Mouse (Mus musculus) frontal cortex, postnatal 36 days (tissue): ENCODE data around the gene Trp63.
"Not testable (repeated sequence)": the region's sequence is repeated elsewhere in the genome, so short reads cannot be mapped to it uniquely, and the experiment has no call there.

Experiments
- DNase-seq, 2 experiments: peaks; one replicate each; pipeline ENCODE4 v3.0.0; 2022; ENCODE audit warnings: low spot score in 2 of 2

Trp63 gene

GRCm38 (mm10) chr16:25683531-25684248 is at the start of gene Trp63:
Gene Trp63, plus strand, starts transcription at chr16:25683763.
- DNase-seq: no peak

DNA sequence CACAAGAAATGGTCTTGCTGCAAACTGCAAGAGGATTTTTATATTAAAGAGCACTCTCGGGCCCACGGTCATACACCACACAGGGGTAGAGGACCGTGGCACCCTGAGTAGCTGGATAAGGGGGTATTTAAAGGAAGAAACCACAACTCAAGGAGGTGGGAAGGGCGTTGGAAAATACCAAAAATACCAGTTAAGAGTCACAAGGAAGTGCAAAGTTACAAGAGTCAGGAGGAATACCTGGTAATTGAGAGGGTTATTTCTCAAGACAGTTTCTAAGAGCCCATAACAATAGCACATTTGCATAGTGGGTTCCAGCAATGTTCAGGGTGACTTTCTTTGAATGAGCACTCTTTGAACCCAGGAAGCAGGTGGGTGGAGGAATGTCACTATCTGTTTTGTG is 38.8 kb upstream of the Trp63 start:
- DNase-seq: not testable (repeated sequence)

DNA sequence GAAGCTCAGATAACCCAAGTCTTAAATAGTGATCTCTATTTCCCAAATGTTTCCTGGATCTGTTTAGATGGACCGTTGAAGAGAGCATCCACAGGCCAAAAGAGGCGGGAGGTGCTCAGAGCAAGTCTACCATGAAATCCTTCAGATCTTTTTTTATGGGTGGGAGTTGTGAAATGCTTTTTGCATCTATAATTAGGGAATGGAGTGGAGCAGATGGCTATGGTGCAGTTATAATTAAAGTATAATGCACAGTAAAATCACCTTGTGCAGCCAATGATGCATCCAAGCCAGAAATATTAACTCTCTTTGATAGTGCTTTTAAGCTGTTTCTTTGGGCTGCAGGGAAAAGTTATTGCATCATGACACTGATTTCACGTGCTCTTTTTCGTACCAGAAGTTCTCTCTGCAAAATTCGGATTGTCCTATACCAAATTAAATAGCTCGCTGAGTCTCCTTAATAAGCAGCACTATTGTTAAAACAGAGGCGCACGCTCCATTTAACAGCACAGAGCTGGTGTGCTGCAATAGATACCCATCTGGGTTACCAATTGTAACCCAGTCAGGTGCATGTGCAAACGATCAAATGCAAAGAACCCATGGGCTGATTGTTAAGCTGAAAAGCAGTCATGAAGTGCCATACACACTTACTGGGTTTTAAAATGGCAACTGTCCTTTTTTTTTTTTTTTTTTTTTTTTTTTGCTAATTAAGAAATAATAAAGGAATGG is 22.9 kb upstream of the Trp63 start:
- DNase-seq: peak in 1 of 2 experiments; percentile 14

DNA sequence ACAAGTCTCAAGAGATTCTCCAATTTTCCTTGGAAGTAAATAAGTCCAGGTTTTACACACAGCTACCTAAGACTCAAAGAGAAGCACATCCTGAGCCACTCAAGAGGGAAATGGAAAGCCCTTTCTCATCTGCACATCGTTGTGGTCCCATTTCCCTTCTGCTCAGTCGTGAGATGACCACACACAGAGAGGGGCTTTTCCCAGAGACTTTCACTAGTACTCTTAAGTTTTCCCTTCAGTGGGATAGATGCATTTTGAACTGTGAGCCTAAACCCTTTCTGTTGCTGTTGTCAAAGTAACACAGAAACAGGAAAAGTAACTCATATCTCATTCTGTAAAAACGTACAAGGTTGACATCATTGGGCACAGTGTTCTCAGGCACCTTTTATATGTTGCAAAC is 20.4 kb upstream of the Trp63 start:
- no peak for DNase-seq

GRCm38 (mm10) chr16:25673861-25674440 is 9.6 kb upstream of the Trp63 start:
- DNase-seq: peak in 1 of 2 experiments; percentile 13

DNA sequence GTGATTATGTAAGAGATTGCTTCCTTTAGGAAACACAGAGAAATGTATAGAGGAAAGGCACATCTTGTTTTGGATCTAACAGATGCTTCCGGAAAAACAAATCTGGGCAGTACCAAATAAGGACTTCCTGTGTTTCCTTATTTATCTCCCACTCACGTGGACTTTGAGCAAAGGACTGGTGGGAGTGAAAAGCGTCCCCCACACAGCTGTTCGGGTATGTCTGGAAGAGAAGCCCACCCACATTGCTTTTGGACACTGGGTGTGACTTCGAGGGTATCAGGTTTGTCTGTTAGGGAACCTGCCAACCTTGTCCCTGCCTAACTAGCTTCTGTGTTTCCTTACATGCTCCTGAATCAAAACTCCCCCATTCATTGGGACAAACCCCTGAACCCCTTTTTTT is 3.2 kb upstream of the Trp63 start:
- DNase-seq: peak in 1 of 2 experiments; percentile 34

DNA sequence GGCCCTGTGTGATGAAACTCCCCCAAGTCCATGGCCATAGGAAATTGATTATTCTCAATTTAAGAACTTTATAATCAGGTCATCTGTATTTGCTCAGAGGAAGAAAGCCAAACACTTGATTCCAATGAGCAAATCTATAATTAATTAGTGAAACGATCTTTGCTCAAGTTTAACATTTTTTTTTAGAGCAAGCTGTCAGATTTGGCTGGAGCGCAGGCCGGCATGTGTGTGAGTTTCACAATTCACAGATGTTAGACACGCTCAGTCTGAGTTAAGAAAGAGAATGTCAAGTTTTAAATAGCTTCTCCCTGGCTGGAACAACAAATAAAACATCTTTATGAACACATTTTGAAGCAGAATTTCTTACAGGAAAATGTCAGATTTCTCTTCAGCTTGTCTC is 1.0 kb upstream of the Trp63 start:
- peak in 1 of 2 experiments; percentile 27 for DNase-seq

DNA sequence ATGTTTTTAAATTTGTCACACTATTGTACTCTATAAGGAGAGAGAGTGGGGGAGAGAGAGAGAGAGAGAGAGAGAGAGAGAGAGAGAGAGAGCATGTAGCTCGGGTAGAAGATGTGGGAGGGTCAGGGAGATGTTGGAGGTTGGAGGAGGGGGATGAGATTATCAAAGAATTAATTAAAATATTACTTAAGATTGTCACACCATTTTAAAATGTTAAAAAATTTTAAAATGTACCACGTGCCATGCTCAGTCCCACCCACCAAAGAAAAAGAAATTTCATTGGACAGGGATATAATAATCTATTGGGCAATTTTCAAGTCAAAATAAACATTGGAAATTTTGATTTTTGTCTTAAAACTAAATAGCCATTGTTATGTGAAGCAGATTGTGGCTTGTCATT is 1.0 kb downstream of the Trp63 start:
- DNase-seq: no peak

DNA sequence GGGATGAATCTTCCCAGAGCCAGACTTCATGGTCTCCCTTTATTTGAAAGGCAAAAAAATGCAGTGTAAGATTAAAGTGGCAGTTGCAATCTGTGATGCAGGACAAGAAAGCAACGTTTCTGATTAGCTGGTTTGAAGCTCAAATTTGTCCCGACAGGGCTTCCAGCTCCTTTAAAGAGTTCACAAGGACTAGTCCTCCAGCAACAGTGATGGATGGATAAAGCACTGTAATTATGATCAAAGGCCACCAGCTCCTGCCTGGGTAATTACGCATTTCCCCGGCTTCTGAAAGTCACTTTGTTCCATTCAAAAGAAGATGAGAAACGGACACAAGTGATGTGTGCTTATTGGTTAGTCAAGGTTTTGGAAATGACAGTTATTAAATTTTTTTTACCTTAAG is 7.0 kb downstream of the Trp63 start:
- no peak for DNase-seq

- no peak for DNase-seq
Measured at GRCm38 (mm10) chr16:25701252-25701651, 17.7 kb downstream of the Trp63 start.

DNA sequence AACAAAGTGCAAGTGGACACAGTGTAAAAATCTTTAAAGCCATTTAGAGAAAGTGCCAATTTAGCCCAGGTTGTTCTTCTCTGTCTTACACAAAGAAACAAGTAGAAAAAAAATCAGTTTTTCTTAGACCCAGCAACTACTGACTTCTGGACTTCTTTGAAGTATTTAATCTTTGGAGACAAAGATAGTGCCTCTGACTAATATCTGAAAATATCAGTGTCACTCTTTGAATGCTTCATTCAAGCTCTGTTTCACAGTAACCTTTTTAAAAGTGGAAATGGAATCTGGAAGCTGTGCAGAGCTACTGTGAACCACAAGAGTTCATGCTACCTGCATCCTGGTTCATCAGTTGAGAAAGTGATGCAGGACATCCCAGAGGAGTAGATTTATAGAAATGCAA is 22.7 kb downstream of the Trp63 start:
- no peak for DNase-seq

DNA sequence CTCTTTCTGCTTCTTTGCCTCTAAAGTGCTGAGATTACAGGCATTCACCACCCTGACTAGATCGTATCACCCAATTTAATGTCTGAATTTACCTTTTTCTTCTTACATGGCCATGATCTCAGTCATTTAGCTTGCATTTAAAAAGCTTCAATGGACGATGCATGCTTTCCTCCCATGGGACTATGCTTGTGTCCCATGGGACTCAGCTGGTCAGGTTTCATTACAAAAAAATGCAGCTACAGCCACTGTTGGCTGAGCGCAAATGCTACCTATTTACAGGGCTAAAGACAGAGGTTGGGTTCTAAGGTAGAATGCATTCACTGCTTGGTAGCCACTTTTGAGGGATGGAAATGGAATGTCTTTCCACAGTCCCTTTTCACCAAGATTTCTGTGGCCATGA is 32.2 kb downstream of the Trp63 start:
- no peak for DNase-seq

DNA sequence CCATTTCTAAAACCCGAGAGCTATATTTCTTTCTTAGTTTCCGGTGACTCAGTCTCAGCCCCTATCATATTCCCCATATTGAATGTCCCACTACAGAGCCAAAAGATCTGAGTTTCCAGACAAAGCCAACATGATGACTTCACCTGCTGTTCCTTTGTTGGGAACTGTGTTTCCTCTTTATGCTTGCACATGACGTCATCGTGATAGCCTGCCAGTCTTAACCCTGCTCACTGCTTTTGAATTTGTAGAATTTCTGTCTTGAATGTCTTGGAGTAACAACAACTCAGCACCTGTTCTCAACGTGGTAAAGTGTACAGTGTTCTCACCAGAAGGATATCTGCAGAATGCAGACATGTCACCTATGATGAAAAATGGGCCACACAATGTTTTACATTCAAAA is 39.6 kb downstream of the Trp63 start:
- no peak for DNase-seq

- no peak for DNase-seq
Measured at GRCm38 (mm10) chr16:25727001-25727400, 43.4 kb downstream of the Trp63 start.

DNA sequence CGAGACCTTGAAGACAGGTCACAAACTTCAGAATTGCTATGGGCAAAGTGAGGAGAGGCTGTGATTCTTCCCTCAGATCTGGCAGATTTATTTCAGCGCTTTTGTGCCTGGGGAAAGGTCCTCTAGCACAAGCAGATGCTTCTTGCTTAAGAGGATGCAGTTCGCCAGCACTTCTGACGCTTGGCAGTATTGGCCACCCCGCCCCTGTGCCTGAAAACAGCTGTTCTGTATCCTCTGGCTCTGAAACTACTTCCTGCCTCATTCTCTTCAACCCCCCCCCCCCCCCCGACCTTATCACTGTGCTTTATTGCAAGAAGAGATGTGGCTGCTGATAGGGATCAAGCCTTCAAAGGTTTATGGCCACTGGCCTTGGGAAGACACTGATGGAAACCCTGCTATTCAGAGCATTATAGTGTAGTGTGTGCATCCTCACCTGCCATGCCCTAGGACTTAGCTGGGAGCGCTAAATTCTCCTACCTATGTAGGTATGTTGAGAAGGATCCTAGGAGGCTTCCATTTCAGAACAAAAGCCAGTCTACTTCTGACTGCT is 44.5 kb downstream of the Trp63 start:
- DNase-seq: no peak

DNA sequence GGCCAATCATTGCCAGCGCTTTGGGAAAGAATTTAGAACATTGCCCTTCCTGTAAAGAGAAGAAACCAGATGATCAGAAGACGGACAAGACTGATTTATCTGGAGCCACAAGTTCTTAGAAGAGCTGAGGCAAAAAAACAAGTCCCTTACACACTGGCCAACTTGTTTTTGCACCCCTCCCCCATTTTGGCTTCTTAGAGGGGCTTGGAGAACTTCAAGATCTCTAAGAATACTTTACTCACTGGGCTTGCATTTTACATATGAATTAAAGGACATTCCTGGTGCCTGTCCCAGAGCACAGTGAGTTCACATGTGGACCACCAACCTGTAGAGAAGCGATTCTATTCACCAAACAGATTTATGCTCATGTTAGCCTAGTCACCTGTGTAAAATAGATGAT is 53.3 kb downstream of the Trp63 start:
- DNase-seq: no peak

- no peak for DNase-seq
Measured at GRCm38 (mm10) chr16:25737623-25738050, 54.1 kb downstream of the Trp63 start.

DNA sequence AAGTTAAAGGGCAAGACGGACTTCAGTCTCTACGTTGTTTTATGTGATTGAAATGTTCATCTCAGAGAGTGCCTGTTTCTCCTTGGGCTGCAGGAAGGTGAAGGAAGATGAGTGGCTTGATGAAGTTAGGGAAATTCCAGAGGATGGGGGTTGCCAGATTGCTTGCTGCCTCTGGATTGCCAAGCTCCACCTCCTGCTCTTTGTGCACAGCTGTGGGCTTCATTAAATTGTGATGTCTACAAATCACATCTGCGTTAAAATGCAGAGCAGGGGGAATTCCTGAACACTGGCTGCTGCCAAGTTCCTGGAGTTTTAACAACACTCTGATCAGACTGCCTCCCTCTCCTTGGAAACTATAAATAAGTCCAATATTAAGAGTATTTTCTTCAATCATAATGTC is 63.2 kb downstream of the Trp63 start:
- no peak for DNase-seq

DNA sequence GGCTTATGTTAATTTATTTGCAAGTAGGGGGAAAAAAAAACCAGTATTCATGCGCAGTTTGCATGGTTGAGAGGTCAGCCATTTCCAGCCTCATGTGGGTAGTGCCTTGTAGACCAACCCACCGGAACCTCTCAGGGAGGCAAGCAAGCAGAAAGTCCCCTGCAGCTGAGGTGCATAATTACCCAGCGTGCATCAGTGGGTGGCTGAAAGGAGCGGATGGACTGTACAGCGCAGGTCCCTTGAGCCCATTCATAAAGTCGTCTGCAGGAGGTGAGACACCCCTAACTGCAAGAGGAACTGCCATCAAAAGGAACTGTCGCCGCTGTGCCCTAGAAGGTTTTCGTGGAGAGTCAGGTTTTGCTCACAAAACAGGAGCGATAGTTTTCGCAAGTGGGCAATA is 68.3 kb downstream of the Trp63 start:
- no peak for DNase-seq

- no peak for DNase-seq
Measured at GRCm38 (mm10) chr16:25758108-25758507, 74.5 kb downstream of the Trp63 start.

GRCm38 (mm10) chr16:25765549-25765948 is 82.0 kb downstream of the Trp63 start:
- DNase-seq: no peak

GRCm38 (mm10) chr16:25774611-25775010 is 91.0 kb downstream of the Trp63 start:
- DNase-seq: no peak

DNA sequence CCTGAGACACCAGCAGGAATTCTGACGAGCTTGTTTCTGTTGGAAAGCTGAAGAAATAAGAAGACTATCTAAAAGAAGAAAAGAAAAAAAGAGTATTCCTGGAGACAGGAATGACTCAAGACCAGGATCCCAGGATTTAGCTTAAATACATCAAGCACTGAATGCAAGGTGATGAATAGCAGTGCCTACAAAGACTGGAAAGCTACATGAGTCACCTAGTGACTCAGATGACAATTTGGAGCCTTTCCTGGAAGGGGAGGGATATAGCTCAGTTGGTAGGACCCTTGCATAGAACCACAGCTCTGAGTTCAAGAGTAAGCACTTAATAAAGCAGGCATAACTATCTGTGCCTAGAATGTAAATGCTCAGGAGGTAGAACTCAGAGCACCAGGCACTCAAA is 93.9 kb downstream of the Trp63 start:
- DNase-seq: no peak
